Mouse (Mus musculus) MEL-GATA-1-ER (cell line): ENCODE measurements at regions not wholly inside any gene's neighbourhood (a gene's known extent, or its start where the extent isn't known, plus 50 kb on each side); places are given as distances from the start of the nearest gene placed in this dataset.

Experiments used
- DNase-seq: peaks from one replicate; pipeline ENCODE4 v3.0.0-alpha.2; 2012; ENCODE audit warnings: low read depth; ENCODE audit errors: extremely low read depth

- no peak for DNase-seq
Observed at GRCm38 (mm10) chr10:119019082-119019481, 149.1 kb upstream of the Dyrk2 start.

DNA sequence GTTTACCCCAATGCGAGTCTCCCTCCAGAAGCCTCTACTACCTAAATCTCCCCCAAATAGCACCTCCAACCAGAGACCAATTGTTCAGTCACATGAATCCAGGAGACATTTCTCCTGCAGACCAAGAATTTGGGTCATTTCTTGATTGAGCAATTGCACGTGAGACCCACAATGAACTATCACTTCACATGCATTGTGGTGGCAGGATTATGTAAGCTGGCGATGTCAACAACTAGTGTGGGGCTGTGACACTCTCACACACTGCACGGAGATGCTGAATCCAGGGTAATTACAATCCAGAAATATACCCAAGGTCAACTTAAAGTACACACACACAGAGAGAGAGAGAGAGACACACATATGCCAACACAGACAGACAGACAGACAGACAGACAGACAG, 148.5 kb upstream of the Dyrk2 start:
- DNase-seq = no peak

GRCm38 (mm10) chr10:119016104-119016503, 146.1 kb upstream of the Dyrk2 start:
- no peak for DNase-seq

- no peak for DNase-seq
Observed at GRCm38 (mm10) chr10:119015311-119016055, 145.5 kb upstream of the Dyrk2 start.

DNA sequence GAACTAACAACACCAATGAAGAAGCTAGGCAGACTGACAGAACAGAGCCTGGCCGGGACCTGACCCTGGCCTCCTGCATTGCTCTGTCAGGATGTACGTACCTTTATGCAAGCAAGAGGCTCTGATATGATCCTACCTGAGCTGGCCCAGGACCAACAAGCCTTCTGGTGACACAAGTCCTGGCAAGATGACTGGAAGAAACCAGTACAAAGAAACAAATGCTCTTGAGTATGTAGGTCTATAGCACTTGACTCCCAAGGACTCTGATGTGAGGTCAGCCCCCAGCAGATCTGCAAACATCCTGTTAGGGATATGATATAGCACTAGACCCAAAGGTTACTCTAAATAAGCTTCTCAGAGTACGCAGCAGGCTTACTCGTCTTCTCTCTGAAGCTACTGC, 144.7 kb upstream of the Dyrk2 start:
- no peak for DNase-seq

GRCm38 (mm10) chr10:119013758-119014157, 143.7 kb upstream of the Dyrk2 start:
- DNase-seq = no peak

- DNase-seq = no peak
Observed at GRCm38 (mm10) chr10:119011511-119011910, 141.5 kb upstream of the Dyrk2 start.

DNA sequence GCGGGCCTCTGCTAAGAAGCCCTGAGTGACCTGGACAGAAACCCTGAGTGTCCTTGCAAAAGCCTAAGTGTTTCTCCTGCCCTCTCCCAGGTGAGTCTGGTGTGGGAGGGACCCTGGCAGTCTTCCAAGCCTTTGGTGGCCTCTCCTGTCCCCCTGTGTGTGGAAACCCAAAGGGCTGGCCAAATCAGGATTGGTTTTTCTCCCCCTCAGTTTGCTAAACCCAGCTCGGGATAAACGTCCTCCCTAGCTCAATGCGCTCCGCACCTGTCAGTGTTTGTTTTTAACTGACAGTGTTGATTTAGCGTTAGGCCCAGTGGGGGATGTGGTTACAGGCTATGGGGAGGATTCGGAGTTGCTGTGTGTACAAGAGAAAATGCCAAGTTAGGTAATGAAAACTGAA, 140.9 kb upstream of the Dyrk2 start:
- DNase-seq = no peak

GRCm38 (mm10) chr10:119006866-119007575, 137.0 kb upstream of the Dyrk2 start:
- no peak for DNase-seq

DNA sequence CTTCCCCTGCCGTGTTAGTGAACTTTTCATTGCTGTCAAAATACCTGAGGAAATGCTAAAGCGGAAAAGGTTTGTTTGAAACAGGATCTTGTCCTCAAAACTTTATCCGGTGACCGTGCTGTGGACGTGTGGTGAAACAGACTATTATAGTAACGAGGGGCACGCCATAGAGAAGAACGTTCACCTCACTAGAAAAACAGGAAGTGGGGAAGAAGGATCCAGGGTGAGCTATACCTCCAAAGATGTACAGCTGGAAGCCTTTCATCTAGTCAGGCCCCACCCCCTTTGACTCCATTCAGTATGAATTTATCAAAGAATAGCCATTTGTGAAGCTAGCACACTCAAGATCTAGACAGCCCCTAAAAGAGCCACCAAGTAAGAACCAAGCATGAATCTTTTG, 135.5 kb upstream of the Dyrk2 start:
- DNase-seq = no peak

DNA sequence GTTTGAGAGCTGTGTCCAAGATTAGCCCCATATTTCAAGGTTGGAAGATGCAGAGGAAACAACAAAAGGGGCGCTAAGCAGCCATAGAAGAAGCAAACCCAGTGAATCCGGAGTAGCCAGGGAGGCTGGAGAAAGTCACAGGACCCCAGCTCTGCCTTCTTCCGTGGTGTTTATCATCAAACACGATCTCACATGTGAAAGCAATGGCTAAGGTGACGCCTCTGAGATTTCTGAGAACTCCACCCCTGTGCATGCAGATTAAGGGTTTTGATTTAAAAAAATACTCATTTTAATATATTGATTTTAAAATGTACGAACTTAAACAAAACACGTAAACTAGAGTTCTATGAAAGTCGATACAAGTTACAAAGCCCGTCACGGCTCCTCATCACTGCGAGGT, 134.4 kb upstream of the Dyrk2 start:
- no peak for DNase-seq

GRCm38 (mm10) chr10:119003839-119004238, 133.8 kb upstream of the Dyrk2 start:
- DNase-seq = no peak

- DNase-seq = no peak
Observed at GRCm38 (mm10) chr10:119003042-119003441, 133.0 kb upstream of the Dyrk2 start.

DNA sequence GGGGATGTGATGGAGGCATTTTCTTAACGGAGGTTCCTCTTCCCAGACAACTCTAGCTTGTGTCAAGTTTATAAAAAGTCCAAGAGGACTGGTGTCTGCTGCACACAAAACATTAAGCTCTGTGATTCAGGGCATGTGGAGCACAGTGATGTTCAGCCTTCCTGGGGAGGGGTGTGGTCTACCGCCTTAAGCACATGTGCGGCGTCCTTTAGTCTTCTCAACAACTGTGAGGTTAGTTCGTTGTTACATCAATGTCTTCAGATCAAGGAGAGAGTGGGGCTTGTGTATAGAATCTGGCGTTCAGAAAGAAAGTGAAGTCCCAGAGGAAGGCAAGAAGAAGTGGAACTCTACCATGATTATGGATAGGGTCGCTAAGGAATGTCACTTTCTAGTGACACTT, 131.9 kb upstream of the Dyrk2 start:
- no peak for DNase-seq

- DNase-seq = no peak
Observed at GRCm38 (mm10) chr10:119001000-119001780, 131.2 kb upstream of the Dyrk2 start.

- no peak for DNase-seq
Observed at GRCm38 (mm10) chr10:118998966-118999365, 129.0 kb upstream of the Dyrk2 start.

DNA sequence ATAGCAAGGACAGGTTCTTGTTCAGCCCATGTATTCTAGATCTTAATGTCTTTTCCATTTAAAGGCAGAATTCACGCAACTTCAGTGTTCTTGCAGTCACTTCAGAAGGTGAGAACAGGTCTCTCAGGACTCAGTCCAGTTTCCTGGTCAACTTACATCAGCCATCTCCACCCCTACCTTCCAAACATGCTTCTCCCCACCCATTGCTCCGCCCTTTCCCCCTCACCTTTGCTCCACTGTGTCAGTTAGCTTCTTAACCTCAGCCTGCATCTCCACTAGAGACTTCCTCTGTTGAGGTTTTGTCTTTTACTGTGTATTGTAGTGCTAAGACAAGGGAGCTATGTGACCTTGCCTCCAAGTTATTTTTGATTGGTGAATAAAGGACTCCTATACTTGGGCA, 127.0 kb upstream of the Dyrk2 start:
- no peak for DNase-seq

DNA sequence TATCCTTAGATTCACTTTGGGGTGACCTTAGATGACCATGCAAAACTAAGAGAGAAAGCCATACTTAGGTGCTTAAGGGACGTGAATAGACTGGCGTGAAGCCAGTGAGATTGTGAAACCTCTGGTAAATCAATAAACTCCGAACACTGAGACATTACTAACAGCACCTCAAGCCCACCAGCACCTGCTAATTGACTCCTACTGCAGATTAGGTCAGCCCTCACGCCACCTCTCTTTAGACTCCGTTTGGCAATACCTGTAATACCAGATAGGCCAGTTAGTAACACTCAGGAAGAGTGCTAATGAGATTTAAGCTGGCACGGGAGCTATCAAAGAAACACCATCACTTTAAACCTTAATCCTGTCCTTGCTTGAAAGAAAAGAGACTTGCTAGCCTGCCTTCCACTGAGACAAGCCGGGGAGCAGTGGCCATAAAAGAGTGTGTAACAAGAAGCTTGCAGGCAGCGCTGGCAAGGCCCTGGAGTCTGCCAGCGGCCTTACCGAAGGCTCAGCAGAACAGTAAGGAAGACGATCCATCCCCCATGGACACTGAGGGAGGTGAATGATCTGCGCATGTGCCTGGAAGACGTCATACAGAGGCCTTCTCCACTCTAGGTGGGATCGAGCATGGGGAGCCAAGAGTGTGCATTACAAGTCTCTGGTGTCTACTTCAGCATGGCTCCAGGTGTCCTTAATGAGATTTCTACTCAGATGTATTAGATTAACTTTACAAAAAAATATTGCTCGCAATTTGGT, 124.0 kb upstream of the Dyrk2 start:
- no peak for DNase-seq

DNA sequence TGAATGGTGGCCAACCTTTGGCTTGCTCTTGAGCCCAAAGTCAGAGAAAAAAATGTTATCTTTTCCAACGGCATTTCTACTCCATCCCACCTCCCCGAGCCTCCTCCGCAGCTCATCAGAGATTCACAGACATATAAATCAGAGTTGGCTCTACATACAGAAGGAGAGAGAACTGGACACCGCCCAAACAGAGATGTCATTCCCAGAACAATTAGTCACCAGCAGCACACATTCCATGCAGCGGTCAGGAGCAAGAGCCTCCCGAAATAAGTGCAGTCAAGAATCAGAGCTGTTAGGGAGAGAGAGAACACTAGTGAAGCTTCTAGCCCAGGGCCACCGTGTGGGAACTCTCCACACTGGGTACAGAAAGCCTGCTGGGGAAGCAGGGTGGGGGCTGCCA, 121.2 kb upstream of the Dyrk2 start:
- no peak for DNase-seq

DNA sequence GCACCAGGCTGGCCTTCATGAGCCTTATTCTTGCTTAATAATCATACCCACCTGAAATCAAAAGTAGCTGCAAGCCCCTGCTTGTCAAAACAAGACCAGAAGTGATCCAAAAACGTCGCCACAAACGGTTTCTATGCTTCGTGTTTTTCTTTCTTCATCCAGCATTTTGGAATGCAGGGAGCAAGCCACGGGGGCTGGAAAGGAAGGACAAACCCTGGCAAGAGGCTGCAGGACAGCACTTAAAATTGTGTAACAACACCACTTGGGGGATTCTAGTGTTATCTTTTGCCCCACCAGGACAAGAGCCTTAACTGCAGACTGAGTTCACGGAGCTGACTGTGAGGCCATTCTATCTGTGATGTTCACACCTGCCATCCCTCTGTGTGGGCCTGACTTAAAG, 120.5 kb upstream of the Dyrk2 start:
- DNase-seq = no peak

GRCm38 (mm10) chr10:118989812-118990211, 119.8 kb upstream of the Dyrk2 start:
- DNase-seq = no peak

- DNase-seq = no peak
Observed at GRCm38 (mm10) chr10:118988249-118988648, 118.2 kb upstream of the Dyrk2 start.
